Mouse (Mus musculus) neural tube, embryonic 13.5 days (tissue): ENCODE results near the gene 1700025F22Rik. TPM values are rescaled to one million over a fixed set of nuclear protein-coding genes. Genes with fewer than 3 reads are reported as not detected.
"Not testable (repeated sequence)": the region's sequence is repeated elsewhere in the genome, so short reads cannot be mapped to it uniquely, and the experiment has no call there.

Experiments
- ATAC-seq: fragments of 200-750 bp; cut with Nextera tagmentation; 2 replicates; pipeline ENCODE4 v1.8.0; 2017; ENCODE audit warnings: low read depth, mild to moderate bottlenecking, moderate TSS enrichment, moderate library complexity
- H3K27ac ChIP-seq: fragments of 300-500 bp; sonication (generic); replicated peaks from 2 replicates; pipeline ENCODE4 v1.5.1; 2015; ENCODE audit warnings: moderate library complexity, mild to moderate bottlenecking, inconsistent platforms
- H3K27me3 ChIP-seq: fragments of 300-500 bp; sonication (generic); 2 replicates; pipeline ENCODE4 v1.6.1; 2015; ENCODE audit warnings: mild to moderate bottlenecking, inconsistent platforms
- H3K36me3 ChIP-seq: fragments of 300-500 bp; sonication (generic); 2 replicates; pipeline ENCODE4 v1.6.1; 2015; ENCODE audit warnings: mild to moderate bottlenecking, inconsistent platforms
- H3K4me1 ChIP-seq: fragments of 300-500 bp; sonication (generic); replicated peaks from 2 replicates; pipeline ENCODE4 v1.6.1; 2015; ENCODE audit warnings: inconsistent platforms
- H3K4me2 ChIP-seq: fragments of 300-500 bp; sonication (generic); 2 replicates; pipeline ENCODE4 v1.6.1; 2015; ENCODE audit warnings: inconsistent platforms, mild to moderate bottlenecking, moderate library complexity
- H3K4me3 ChIP-seq: fragments of 300-500 bp; sonication (generic); 2 replicates; pipeline ENCODE4 v1.5.1; 2015; ENCODE audit warnings: mild to moderate bottlenecking, inconsistent platforms
- H3K9ac ChIP-seq: fragments of 300-500 bp; sonication (generic); 2 replicates; pipeline ENCODE4 v1.6.1; 2015; ENCODE audit warnings: moderate library complexity, mild to moderate bottlenecking, inconsistent platforms
- H3K9me3 ChIP-seq: fragments of 300-500 bp; sonication (generic); 2 replicates; pipeline ENCODE4 v1.6.1; 2016; ENCODE audit warnings: inconsistent platforms
- WGBS: fragments of 180-500 bp; shearing (Covaris S2); methylation state at CpG from one replicate; pipeline ENCODE4 v1.1.7; 2015; 5-methylcytosine and 5-hydroxymethylcytosine counted together
- polyA plus RNA-seq: library from polyadenylated mRNA; unstranded; fragments of >200 nt; fragmentation: Nextera tagmentation; extraction: Ambion mirVana; gene quantifications from 2 replicates; pipeline ENCODE4 v1.2.1, GENCODE M21; 2015

Gene 1700025F22Rik
- not detected in 2 replicates for polyA plus RNA-seq

DNA sequence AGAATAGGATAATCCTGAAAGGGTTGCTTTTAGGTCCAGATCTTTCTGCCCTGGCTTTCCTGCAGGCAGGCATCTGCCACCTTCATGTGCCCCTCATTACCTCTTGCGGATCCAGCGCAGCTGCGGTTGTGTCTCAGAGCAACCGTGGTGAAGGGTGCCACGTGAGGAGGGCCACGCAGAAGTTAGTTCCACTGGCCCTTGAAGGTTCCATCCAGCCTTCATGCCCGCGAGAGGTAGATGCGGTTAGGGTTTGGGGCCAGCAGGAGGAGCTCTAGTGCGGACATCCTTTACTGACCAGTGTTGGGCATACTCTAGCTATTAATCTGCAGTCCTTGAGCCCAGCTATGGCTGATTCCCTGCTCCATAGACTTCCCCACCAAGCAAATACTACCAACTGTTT lies at the start of gene 1700025F22Rik:
1700025F22Rik (minus strand) TSS at position 149 of the 400 bp plus-strand sequence.
- Histone ChIP-seq H3K9me3 (no peaks in the 10 kb centered on the region), H3K36me3 (no peaks in the 10 kb centered on the region), H3K4me3 (no peak within 1 kb of the TSS), H3K27me3 (no peaks in the 10 kb centered on the region), H3K4me1 (no peaks in the 10 kb centered on the region), H3K9ac (no peak within 1 kb of the TSS), H3K27ac (no peak within 1 kb of the TSS), H3K4me2 (no peak within 1 kb of the TSS)
- no peak for ATAC-seq
- 40% methylated on average over 10 of the region's 10 CpGs for WGBS

DNA sequence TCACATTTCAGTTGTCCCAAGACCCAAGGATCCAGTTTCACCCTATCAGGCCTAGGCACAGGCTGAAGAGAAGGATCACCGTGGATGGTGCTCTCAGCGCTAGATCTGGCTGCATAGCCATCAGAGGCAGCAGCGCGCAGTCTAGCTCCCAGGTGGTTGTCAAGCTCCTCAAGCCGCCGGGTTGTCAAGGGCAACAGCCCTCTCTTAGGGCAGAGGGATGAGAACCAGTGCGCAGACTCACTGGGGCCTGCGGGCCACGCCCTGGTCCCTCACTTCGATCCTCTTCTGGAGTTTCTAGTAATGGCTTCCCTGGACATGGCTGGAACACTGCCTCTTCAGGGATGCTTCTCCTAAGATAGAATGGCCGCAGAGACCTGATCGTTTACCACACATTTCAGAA lies 31.4 kb upstream of the 1700025F22Rik start, which contains the start of gene Ms4a13:
Ms4a13 (minus strand) TSS at position 192 of the 400 bp plus-strand sequence.
- Histone ChIP-seq H3K4me2 (no peak within 1 kb of the TSS), H3K27ac (no peak within 1 kb of the TSS), H3K4me1 (no peaks in the 10 kb centered on the region), H3K27me3 (no peaks in the 10 kb centered on the region), H3K9ac (no peak within 1 kb of the TSS), H3K4me3 (no peak within 1 kb of the TSS), H3K9me3 (no peaks in the 10 kb centered on the region), H3K36me3 (no peaks in the 10 kb centered on the region)
- no peak for ATAC-seq
- WGBS, result 65% methylated on average over 12 of the region's 12 CpGs

DNA sequence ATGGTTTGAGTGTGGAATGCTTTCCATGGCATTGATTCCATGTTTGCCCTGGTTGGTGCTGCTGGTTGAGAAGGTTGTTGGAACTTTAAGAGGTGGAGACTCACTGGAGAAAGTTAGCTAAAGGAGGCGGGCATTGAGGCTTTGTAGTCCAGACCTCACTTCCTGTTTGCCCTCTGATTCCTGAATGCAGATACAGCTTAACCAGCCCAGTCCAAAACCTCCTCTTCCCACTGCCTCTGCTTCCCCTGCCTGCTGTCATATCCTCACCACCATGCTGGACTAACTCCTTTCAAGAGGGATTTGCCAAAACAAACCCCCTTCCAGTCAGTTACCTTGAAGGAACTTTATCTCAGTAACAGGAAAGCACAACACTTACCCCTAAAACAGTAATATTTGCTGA lies 27.4 kb upstream of the 1700025F22Rik start:
- H3K9ac ChIP-seq, result no peak overlapping the region
- no peaks in the 10 kb centered on the region for H3K27me3 ChIP-seq
- no peaks in the 10 kb centered on the region for H3K4me1 ChIP-seq
- H3K9me3 ChIP-seq, result no peaks in the 10 kb centered on the region
- WGBS, result 75% methylated on average over 1 of the region's 1 CpGs
- H3K27ac ChIP-seq, result no peak overlapping the region
- H3K36me3 ChIP-seq, result no peaks in the 10 kb centered on the region
- no peak for ATAC-seq
- no peak overlapping the region for H3K4me2 ChIP-seq
- H3K4me3 ChIP-seq, result no peak overlapping the region

DNA sequence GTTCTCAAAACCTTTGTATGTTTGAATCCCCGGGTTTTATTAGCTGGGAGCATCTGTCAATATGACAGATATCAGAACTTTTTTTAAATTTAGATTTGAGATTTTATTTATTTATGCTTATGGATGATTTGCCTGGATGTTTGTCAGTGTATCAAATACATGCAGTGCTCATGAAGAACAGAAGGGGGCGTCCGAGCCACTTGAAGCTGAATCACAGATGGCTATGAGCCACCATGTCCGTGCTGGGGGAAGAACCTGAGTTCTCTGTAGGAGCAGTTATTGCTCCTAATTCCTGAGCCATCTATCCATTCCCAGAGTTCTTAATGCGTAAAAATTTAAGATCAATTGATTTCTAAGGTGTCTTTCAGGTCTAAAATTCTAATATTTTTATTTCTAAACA lies 19.0 kb upstream of the 1700025F22Rik start:
- Histone ChIP-seq H3K27ac (no peak overlapping the region), H3K9ac (no peak overlapping the region), H3K4me2 (no peak overlapping the region), H3K4me3 (no peak overlapping the region), H3K4me1 (no peaks in the 10 kb centered on the region), H3K27me3 (no peaks in the 10 kb centered on the region), H3K9me3 (no peaks in the 10 kb centered on the region), H3K36me3 (no peaks in the 10 kb centered on the region)
- 17% methylated on average over 5 of the region's 5 CpGs for WGBS
- no peak for ATAC-seq

DNA sequence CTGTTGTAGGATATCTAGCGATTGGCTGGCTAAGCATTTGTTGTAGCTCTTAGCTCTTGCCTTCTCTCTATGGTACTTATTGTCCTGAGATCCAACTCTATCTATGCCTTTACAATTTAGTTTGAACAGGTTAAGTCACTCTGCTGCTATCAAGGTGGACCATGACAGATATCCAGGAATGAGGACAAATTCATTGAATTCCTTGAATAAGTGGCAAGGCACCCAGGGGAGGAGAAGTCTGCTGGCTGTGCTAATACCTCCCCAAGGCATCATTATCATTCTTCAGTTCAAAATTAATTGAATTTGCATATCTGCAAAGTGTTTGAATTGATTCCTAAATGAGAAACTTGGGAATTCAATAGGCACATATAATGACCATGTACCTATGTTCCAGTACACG lies 12.3 kb upstream of the 1700025F22Rik start:
- Histone ChIP-seq H3K9ac (no peak overlapping the region), H3K27ac (no peak overlapping the region), H3K36me3 (no peaks in the 10 kb centered on the region), H3K4me3 (no peak overlapping the region), H3K9me3 (no peaks in the 10 kb centered on the region), H3K4me1 (no peaks in the 10 kb centered on the region), H3K4me2 (no peak overlapping the region), H3K27me3 (no peaks in the 10 kb centered on the region)
- ATAC-seq, result 0 out of 2 replicates have a peak, but pooled peaks have one; percentile 19
- 52% methylated on average over 2 of the region's 2 CpGs for WGBS

DNA sequence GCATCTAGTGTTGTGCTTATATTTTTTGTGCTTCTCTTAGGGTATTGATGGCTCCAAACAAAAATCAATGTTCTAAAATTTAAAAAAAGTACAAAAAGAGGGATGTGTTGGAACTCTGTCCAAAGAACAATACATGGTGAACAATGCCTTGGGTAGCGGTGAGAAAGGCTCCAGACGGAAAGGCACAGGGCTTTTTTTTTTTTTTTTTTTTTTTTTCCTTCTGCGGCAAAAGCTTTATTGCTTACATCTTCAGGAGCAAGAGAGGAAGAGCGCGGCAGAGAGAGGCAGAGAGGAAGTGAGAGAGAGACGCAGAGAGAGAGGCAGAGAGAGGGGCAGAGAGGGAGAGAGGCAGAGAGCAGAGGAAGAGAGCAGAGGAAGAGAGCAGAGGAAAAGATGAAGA lies 7.2 kb downstream of the 1700025F22Rik start:
- WGBS, result 82% methylated on average over 6 of the region's 6 CpGs
- not testable (repeated sequence) for H3K4me2 ChIP-seq, ATAC-seq, H3K27me3 ChIP-seq, H3K4me1 ChIP-seq, H3K9ac ChIP-seq, H3K4me3 ChIP-seq, H3K36me3 ChIP-seq, H3K27ac ChIP-seq, H3K9me3 ChIP-seq

DNA sequence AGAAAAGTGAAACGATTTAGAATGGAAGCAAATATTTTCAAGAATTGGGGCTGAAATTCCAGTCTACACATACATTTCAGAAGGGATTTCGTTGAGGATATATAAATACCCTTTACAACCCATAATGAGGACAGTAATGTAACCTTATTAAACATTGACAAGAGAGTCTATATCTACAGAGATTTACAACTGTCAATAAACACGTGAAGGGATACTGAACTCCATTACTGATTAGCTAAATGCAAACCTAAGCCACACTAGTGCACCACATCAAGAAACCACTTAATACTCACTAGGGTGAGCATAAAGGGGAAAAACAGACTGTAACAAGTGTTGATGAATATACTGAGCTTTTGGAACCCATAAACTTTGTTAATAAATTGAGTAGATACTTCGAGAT lies 29.8 kb downstream of the 1700025F22Rik start:
- Histone ChIP-seq H3K27me3 (no peaks in the 10 kb centered on the region), H3K36me3 (no peaks in the 10 kb centered on the region), H3K4me3 (no peak overlapping the region), H3K9me3 (no peaks in the 10 kb centered on the region), H3K27ac (no peak overlapping the region), H3K4me2 (no peak overlapping the region), H3K4me1 (no peaks in the 10 kb centered on the region), H3K9ac (no peak overlapping the region)
- no peak for ATAC-seq
- WGBS, result 74% methylated on average over 4 of the region's 4 CpGs

DNA sequence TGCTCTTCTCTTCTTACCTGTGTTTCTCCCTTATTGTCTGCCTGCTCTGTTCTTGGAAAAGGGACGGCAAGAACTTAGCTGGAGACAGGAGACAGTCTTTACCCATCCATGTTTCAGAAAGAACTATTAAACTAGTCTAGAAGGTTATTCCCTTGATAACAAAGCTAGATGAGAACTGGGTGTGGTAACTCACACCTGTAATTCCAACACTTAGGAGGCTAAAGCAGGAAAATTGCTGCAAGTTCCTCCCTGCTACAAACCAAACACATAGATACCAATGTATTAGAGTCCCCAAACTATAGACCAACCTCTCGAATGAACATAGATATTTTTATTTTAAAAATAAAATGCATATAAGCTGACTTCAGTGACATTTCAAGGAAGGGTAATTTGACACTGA lies 30.3 kb downstream of the 1700025F22Rik start:
- Histone ChIP-seq H3K27ac (no peak overlapping the region), H3K4me1 (no peaks in the 10 kb centered on the region), H3K9ac (no peak overlapping the region), H3K4me3 (no peak overlapping the region), H3K36me3 (no peaks in the 10 kb centered on the region), H3K4me2 (no peak overlapping the region), H3K27me3 (no peaks in the 10 kb centered on the region), H3K9me3 (no peaks in the 10 kb centered on the region)
- no peak for ATAC-seq
- WGBS, result 88% methylated on average over 2 of the region's 2 CpGs

DNA sequence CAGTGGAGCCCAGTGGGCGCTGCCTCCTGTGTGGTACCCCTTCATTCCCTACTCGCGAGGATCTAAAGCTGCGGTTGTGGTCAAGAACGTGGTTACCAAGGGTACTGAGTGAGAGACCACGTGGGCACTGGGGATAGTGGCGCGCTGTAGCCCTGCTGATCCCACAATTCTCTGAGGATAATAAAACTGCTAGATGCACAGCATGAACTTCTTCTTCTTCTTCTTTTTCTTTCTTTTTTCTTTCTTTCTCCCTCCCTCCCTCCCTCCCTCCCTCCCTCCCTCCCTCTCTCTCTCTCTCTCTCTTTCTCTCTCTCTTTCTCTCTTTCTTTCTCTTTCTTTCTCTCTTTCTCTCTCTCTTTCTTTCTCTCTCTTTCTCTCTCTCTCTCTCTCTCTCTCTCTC lies 34.3 kb downstream of the 1700025F22Rik start, which contains the start of gene 1700017D01Rik:
1700017D01Rik (minus strand) TSS at position 101 of the 400 bp plus-strand sequence.
- H3K4me1 ChIP-seq, H3K9me3 ChIP-seq, H3K4me2 ChIP-seq, H3K27me3 ChIP-seq, H3K27ac ChIP-seq, ATAC-seq, H3K36me3 ChIP-seq, H3K4me3 ChIP-seq, H3K9ac ChIP-seq: not testable (repeated sequence)
- WGBS, result 82% methylated on average over 8 of the region's 8 CpGs

DNA sequence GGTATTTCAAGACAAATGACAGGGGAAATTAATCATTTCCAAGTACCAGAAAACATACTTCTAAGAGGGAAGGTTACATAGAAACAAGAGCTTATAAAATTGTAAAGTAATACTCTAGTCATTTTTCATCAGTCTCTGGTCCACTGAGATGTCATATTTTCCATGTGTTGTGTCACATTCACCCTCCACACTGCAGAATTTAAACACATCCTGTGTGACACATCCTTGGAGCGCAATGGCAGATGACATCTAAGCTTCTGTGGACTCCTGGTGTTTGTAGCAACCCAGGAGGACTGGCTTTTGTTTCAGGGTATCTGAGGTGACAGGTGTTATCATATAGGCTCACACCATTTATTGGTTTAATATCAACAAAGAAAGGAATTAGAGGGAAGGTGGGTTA lies 35.4 kb downstream of the 1700025F22Rik start:
- Histone ChIP-seq H3K9ac (no peak overlapping the region), H3K27ac (no peak overlapping the region), H3K27me3 (no peaks in the 10 kb centered on the region), H3K9me3 (peaks cover 3% of the 10 kb centered on the region; the same call in 1 of the 2 replicates), H3K4me3 (no peak overlapping the region), H3K4me1 (no peaks in the 10 kb centered on the region), H3K4me2 (no peak overlapping the region), H3K36me3 (no peaks in the 10 kb centered on the region)
- WGBS, result 92% methylated on average over 1 of the region's 1 CpGs
- no peak for ATAC-seq

DNA sequence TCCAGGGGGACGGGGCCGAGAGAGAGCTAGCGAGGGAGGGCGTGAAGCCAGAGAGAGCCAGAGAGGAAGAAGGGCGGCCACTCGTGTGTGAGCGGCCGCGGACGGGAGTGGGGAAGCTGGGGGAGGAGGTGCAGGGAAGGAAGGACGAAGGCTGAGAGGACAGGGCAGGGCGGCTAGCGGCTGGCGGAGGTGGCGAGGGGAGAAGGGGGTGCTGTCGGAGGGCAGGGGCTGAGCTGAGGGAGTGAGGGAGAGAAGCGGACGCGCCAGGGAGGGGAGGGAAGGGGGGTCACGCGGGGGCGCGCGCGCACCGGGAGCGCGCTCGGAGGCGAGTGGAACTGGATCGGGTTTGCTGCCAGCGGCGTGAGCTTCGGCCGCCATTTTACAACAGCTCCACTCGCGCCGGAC lies 44.1 kb downstream of the 1700025F22Rik start:
- WGBS, result 2% methylated on average over 15 of the region's 38 CpGs
- Histone ChIP-seq H3K4me3 (peak overlapping the region; percentile 39), H3K9ac (0 out of 2 replicates have a peak overlapping the region, but pooled peaks have one; percentile 47), H3K4me2 (peak overlapping the region; percentile 45)
- H3K27me3 ChIP-seq, H3K36me3 ChIP-seq, H3K9me3 ChIP-seq, H3K4me1 ChIP-seq, H3K27ac ChIP-seq: not testable (repeated sequence)
- peak; percentile 99 for ATAC-seq

DNA sequence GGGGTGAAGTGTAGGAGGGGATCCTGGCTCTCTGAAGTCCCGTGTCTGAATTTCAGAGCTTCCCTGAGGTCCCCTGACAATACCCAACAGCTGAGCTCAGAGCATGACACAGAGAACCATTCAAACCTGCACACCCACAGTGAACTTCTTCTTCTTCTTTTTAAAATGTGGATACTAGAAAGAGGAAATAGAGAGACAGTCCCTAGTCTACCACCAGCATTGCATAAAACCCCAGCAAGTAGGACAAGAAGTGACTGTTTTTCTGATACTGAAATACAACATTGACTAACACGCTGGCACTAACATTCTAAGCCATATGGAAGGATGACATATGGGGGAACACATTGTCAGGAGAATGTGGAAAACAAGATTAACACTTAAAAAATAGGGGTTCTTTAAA lies 45.8 kb downstream of the 1700025F22Rik start:
- Histone ChIP-seq H3K4me2 (no peak overlapping the region), H3K9me3 (no peaks in the 10 kb centered on the region), H3K4me1 (no peaks in the 10 kb centered on the region), H3K9ac (no peak overlapping the region), H3K27ac (no peak overlapping the region), H3K27me3 (no peaks in the 10 kb centered on the region), H3K36me3 (no peaks in the 10 kb centered on the region), H3K4me3 (no peak overlapping the region)
- ATAC-seq, result no peak
- 91% methylated on average over 2 of the region's 2 CpGs for WGBS

DNA sequence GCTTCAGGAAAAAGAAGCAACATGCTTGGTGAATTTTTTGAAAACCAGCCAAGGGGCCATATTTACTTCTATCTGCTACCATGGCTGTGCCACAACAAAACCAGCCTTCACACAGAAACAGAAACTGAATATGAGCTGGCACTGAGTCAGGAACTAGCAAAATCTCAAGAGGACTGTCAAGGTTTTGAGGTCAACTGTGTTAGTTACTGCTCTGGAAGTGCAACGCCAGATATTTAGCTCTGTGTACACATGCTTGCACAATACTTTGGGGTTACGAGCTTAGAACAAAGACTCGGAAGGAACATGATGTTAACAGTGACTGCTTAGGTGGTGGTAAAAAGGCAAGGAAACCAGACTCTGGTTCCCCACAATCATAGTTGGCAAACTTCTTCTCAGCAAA lies 57.4 kb downstream of the 1700025F22Rik start:
- no peak overlapping the region for H3K4me3 ChIP-seq
- no peak overlapping the region for H3K27ac ChIP-seq
- H3K9ac ChIP-seq, result no peak overlapping the region
- WGBS, result 85% methylated on average over 3 of the region's 3 CpGs
- ATAC-seq, result no peak
- H3K4me1 ChIP-seq, result no peaks in the 10 kb centered on the region
- no peaks in the 10 kb centered on the region for H3K9me3 ChIP-seq
- no peaks in the 10 kb centered on the region for H3K27me3 ChIP-seq
- H3K4me2 ChIP-seq, result no peak overlapping the region
- no peaks in the 10 kb centered on the region for H3K36me3 ChIP-seq
